3 mouse cellular contexts compared by ENCODE assay signal in the genomic region with DNA sequence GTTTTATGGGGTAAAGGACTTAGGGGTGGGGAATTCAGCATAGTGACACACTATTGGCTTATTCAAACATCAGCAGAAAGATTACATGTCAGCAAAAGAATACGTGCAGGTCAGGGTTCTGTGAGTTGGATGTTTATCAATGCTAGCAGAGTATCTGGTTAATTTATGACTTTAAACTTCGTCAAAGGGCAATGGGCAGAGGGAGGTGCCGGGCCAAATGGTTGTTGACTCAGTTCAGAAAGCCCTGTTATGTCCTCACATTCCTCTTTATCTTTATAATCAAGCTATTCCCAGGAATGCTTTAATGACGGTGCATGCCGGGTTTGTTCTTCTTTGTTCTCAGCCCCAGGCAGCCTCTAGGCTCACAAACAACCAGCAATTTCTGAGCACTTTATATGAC.
DNase-seq lines count a peak whose midpoint lies in the region; TF ChIP-seq lines count a peak whose summit lies in the region.
"Not testable (repeated sequence)": the region's sequence is repeated elsewhere in the genome, so short reads cannot be mapped to it uniquely, and the experiment has no call there.

No protein-coding gene starts in this region.

- 34% methylated on average over 5 of the region's 5 CpGs for WGBS in kidney, adult 2 months
- WGBS in liver, adult 2 months = 49% methylated on average over 5 of the region's 5 CpGs

- not testable (repeated sequence) for H3K9ac ChIP-seq in liver, adult 2 months (ENCODE audit: low read depth, low read length)

- H3K4me1 ChIP-seq in kidney, adult 2 months (ENCODE audit: control insufficient read depth, insufficient read depth, low read length); liver, adult 2 months (ENCODE audit: control insufficient read depth, insufficient read depth, low read length): not testable (repeated sequence)

- not testable (repeated sequence) for TF ChIP-seq POLR2A in kidney, adult 2 months (IDR thresholded peaks at IDR 0.05; ENCODE audit: low read depth, low read length); liver, adult 2 months (IDR thresholded peaks at IDR 0.05; ENCODE audit: extremely low read depth, insufficient read depth, low read length)

- H3K79me2 ChIP-seq in liver, adult 2 months (ENCODE audit: control insufficient read depth, insufficient read depth, low read length) = not testable (repeated sequence)

- H3K4me3 ChIP-seq in kidney, adult 2 months (ENCODE audit: insufficient read depth, low read depth, low read length); liver, adult 2 months (ENCODE audit: insufficient read depth, low read depth, low read length): not testable (repeated sequence)

- H3K27me3 ChIP-seq in kidney, adult 2 months (replicated peaks; ENCODE audit: control insufficient read depth, insufficient read depth, low read length); liver, adult 2 months (ENCODE audit: control insufficient read depth, insufficient read depth, low read length): not testable (repeated sequence)

- TF ChIP-seq CTCF in kidney, adult 2 months (conservative IDR thresholded peaks at IDR 0.05; ENCODE audit: insufficient read depth, insufficient read length, low read depth, low read length); liver, adult 2 months (IDR thresholded peaks at IDR 0.05; ENCODE audit: low read depth, low read length): not testable (repeated sequence)

- H3K36me3 ChIP-seq in kidney, adult 2 months (ENCODE audit: control insufficient read depth, insufficient read depth, low read length); liver, adult 2 months (ENCODE audit: control insufficient read depth, insufficient read depth, low read length): not testable (repeated sequence)

- peak; percentile 54 for DNase-seq in kidney, adult 2 months
- peak; percentile 34 for DNase-seq in kidney, adult 9 months
- DNase-seq in liver, adult 2 months (ENCODE audit: extremely low read depth, low read depth, low spot score) = peak; percentile 68

- H3K27ac ChIP-seq in kidney, adult 2 months (ENCODE audit: insufficient read depth, low read depth, low read length); liver, adult 2 months (replicated peaks; ENCODE audit: insufficient read depth, low read depth, low read length): not testable (repeated sequence)
